Mouse (Mus musculus): ENCODE data around the gene Cib1.

Cib1 gene

DNA sequence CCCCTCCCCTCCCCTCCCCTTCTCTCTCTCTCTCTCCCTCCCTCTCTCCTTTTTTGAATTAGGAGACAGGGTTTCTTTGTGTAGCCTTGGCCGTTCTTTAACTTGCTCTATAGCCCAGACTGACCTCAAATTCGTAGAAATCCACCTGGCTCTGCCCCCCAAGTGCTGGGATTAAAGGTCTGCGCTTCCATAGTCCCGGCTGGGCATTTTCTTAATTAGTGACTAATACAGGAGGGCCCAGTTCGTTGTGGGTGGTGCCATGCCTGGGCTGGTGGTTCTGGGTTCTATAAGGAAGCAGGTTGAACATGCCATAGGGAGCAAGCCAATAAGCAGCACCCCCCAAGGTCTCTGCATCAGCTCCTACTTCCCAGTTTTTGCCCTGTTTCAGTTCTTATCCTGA is 48.6 kb downstream of the Cib1 start:
- DNase-seq (ENCODE audit: low spot score): no peak

DNA sequence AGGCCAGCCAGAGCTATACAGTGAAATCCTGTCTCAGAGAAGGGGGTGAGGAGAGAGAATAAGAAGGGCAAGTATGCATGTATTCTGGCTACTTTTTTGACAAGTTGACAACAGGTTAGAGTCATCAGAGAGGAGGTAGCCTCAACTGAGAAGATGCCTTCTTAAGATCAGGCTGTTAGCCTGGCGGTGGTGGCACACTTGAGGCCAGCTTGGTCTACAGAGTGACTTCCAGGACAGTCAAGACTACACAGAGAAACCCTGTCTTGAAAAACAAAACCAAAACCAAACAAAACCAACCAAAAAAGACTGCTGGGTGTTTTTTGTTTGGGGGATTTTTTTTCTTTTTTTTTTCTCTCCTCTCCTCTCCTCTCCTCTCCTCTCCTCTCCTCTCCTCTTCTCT is 49.1 kb downstream of the Cib1 start:
- DNase-seq (ENCODE audit: low spot score): no peak

- DNase-seq (ENCODE audit: low spot score): no peak
These were observed 50.5 kb downstream of the Cib1 start for GRCm38 (mm10) chr7:80182139-80182538.

- no peak for DNase-seq (ENCODE audit: low spot score)
These were observed 51.5 kb downstream of the Cib1 start for GRCm38 (mm10) chr7:80181078-80181477.

- no peak for DNase-seq (ENCODE audit: low spot score)
These were observed 52.4 kb downstream of the Cib1 start for GRCm38 (mm10) chr7:80180202-80180601.

- no peak for DNase-seq (ENCODE audit: low spot score)
These were observed 52.8 kb downstream of the Cib1 start for GRCm38 (mm10) chr7:80179790-80180189.

DNA sequence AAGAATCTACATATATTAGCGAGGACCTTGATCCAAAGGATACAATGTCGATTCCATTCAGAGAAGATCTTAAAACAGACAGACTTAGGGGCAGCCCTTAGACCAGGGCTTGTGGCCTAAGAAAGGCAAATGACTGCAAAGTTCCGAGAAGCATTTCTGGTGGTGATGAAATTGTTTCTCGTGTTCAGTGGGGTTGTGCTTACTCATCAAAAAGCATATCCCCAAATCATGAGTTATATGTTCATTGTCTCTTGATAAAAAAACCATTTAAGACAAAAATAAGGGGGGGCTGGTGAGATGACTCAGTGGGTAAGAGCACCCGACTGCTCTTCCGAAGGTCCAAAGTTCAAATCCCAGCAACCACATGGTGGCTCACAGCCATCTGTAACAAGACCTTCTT is 53.3 kb downstream of the Cib1 start:
- no peak for DNase-seq (ENCODE audit: low spot score)

DNA sequence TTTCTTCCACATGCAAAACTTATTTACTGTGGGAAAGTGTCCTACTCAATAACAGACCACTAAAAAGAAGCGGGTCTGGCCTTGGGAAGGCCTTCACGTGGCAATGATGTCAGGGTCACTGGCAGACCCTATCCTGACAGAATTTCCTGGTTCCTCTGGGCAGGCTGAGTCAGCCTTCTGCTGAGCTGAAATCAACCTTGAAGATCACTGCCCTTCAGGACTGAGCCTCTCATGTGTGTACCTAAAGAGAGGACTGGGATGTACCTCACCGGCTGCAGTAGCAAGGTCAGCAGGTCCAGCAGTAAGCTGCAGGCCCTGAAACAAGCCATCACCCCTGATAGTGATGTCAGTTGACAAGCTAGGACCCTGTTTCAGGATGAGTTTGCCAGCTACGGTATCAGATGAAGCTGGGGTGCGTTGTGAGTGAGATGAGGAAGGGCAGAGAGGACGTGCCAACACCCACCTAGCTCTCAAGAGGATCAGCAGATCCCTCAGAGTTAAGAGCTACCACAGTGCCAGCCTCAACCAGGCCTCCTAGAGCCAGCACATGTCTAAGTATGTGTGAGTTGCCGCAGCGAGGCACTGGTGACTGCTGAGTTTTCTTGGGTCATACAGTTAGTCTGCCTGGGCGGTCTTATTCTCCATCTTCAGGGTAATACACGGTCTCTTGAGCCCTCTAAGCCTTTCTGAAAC is 54.4 kb downstream of the Cib1 start:
- DNase-seq (ENCODE audit: low spot score): no peak

DNA sequence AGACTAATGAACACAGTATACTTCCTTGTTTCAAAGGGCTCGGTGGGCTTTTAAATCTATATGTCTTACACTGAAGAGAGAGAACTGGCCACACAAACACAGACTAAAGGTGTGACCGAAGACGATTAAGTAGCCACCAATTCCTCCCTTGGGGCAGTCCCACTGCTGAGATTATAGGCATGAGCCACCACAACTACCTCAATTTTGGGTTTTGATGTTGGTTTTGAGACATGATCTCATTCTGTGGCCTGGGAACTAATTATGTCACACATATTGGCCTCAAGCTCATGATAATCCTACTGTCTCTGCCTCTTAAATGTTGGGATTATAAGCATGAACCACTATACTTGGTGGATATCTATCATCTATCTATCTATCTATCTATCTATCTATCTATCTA is 55.2 kb downstream of the Cib1 start:
- DNase-seq (ENCODE audit: low spot score): no peak

Data from left cerebral cortex, adult 11 months (tissue).